Mouse (Mus musculus): ENCODE measurements at regions not wholly inside any gene's neighbourhood (a gene's known extent, or its start where the extent isn't known, plus 50 kb on each side); places are given as distances from the start of the nearest gene placed in this dataset.

GRCm38 (mm10) chr4:127862875-127863274 lies 107.9 kb downstream of the CK137956 start:
- no peaks in the 10 kb centered on the region for H3K4me1 ChIP-seq (replicated peaks; ENCODE audit: control insufficient read depth, insufficient read depth, low read length)
- H3K27ac ChIP-seq (ENCODE audit: control insufficient read depth, insufficient read depth, low read length) = no peak overlapping the region
- DNase-seq = no peak
- TF ChIP-seq CTCF (IDR thresholded peaks at IDR 0.05; ENCODE audit: borderline replicate concordance, control insufficient read depth, extremely low read depth, insufficient read depth, low read length, poor library complexity) (no peak), POLR2A (IDR thresholded peaks at IDR 0.05; ENCODE audit: control insufficient read depth, extremely low read depth, insufficient read depth, low read length, poor library complexity) (no peak)
- H3K36me3 ChIP-seq (ENCODE audit: control insufficient read depth, insufficient read depth, low read length) = no peaks in the 10 kb centered on the region
- no peaks in the 10 kb centered on the region for H3K27me3 ChIP-seq (ENCODE audit: control insufficient read depth, insufficient read depth, low read length)
- no peak overlapping the region for H3K4me3 ChIP-seq (ENCODE audit: control insufficient read depth, insufficient read depth, low read length)
- WGBS = 89% methylated on average over 5 of the region's 5 CpGs

- Histone ChIP-seq H3K4me3 (ENCODE audit: control insufficient read depth, insufficient read depth, low read length) (no peak overlapping the region), H3K36me3 (ENCODE audit: control insufficient read depth, insufficient read depth, low read length) (no peaks in the 10 kb centered on the region), H3K27me3 (ENCODE audit: control insufficient read depth, insufficient read depth, low read length) (no peaks in the 10 kb centered on the region), H3K4me1 (replicated peaks; ENCODE audit: control insufficient read depth, insufficient read depth, low read length) (no peaks in the 10 kb centered on the region), H3K27ac (ENCODE audit: control insufficient read depth, insufficient read depth, low read length) (no peak overlapping the region)
- WGBS = 77% methylated on average over 16 of the region's 16 CpGs
- TF ChIP-seq CTCF (IDR thresholded peaks at IDR 0.05; ENCODE audit: borderline replicate concordance, control insufficient read depth, extremely low read depth, insufficient read depth, low read length, poor library complexity) = no peak
- TF ChIP-seq POLR2A (IDR thresholded peaks at IDR 0.05; ENCODE audit: control insufficient read depth, extremely low read depth, insufficient read depth, low read length, poor library complexity) = no peak
- DNase-seq = no peak
These were observed 109.2 kb downstream of the CK137956 start for GRCm38 (mm10) chr4:127861319-127862117.

- H3K4me1 ChIP-seq (replicated peaks; ENCODE audit: control insufficient read depth, insufficient read depth, low read length) = no peaks in the 10 kb centered on the region
- DNase-seq = no peak
- TF ChIP-seq POLR2A (IDR thresholded peaks at IDR 0.05; ENCODE audit: control insufficient read depth, extremely low read depth, insufficient read depth, low read length, poor library complexity) (no peak), CTCF (IDR thresholded peaks at IDR 0.05; ENCODE audit: borderline replicate concordance, control insufficient read depth, extremely low read depth, insufficient read depth, low read length, poor library complexity) (no peak)
- H3K36me3 ChIP-seq (ENCODE audit: control insufficient read depth, insufficient read depth, low read length) = no peaks in the 10 kb centered on the region
- H3K27ac ChIP-seq (ENCODE audit: control insufficient read depth, insufficient read depth, low read length) = no peak overlapping the region
- no peaks in the 10 kb centered on the region for H3K27me3 ChIP-seq (ENCODE audit: control insufficient read depth, insufficient read depth, low read length)
- 89% methylated on average over 4 of the region's 4 CpGs for WGBS
- no peak overlapping the region for H3K4me3 ChIP-seq (ENCODE audit: control insufficient read depth, insufficient read depth, low read length)
These were observed 110.5 kb downstream of the CK137956 start for GRCm38 (mm10) chr4:127860271-127860670.

GRCm38 (mm10) chr4:127859505-127859904 lies 111.2 kb downstream of the CK137956 start:
- TF ChIP-seq POLR2A (IDR thresholded peaks at IDR 0.05; ENCODE audit: control insufficient read depth, extremely low read depth, insufficient read depth, low read length, poor library complexity) (no peak), CTCF (IDR thresholded peaks at IDR 0.05; ENCODE audit: borderline replicate concordance, control insufficient read depth, extremely low read depth, insufficient read depth, low read length, poor library complexity) (no peak)
- no peaks in the 10 kb centered on the region for H3K36me3 ChIP-seq (ENCODE audit: control insufficient read depth, insufficient read depth, low read length)
- no peaks in the 10 kb centered on the region for H3K27me3 ChIP-seq (ENCODE audit: control insufficient read depth, insufficient read depth, low read length)
- no peaks in the 10 kb centered on the region for H3K4me1 ChIP-seq (replicated peaks; ENCODE audit: control insufficient read depth, insufficient read depth, low read length)
- no peak for DNase-seq
- H3K4me3 ChIP-seq (ENCODE audit: control insufficient read depth, insufficient read depth, low read length) = no peak overlapping the region
- 89% methylated on average over 6 of the region's 6 CpGs for WGBS
- no peak overlapping the region for H3K27ac ChIP-seq (ENCODE audit: control insufficient read depth, insufficient read depth, low read length)

GRCm38 (mm10) chr4:127858566-127858965 lies 112.2 kb downstream of the CK137956 start:
- WGBS = 92% methylated on average over 3 of the region's 3 CpGs
- no peaks in the 10 kb centered on the region for H3K27me3 ChIP-seq (ENCODE audit: control insufficient read depth, insufficient read depth, low read length)
- no peak overlapping the region for H3K27ac ChIP-seq (ENCODE audit: control insufficient read depth, insufficient read depth, low read length)
- H3K4me3 ChIP-seq (ENCODE audit: control insufficient read depth, insufficient read depth, low read length) = no peak overlapping the region
- no peak for DNase-seq
- TF ChIP-seq POLR2A (IDR thresholded peaks at IDR 0.05; ENCODE audit: control insufficient read depth, extremely low read depth, insufficient read depth, low read length, poor library complexity) (no peak), CTCF (IDR thresholded peaks at IDR 0.05; ENCODE audit: borderline replicate concordance, control insufficient read depth, extremely low read depth, insufficient read depth, low read length, poor library complexity) (no peak)
- H3K36me3 ChIP-seq (ENCODE audit: control insufficient read depth, insufficient read depth, low read length) = no peaks in the 10 kb centered on the region
- H3K4me1 ChIP-seq (replicated peaks; ENCODE audit: control insufficient read depth, insufficient read depth, low read length) = no peaks in the 10 kb centered on the region

- DNase-seq = no peak
- WGBS = 100% methylated on average over 1 of the region's 1 CpGs
- H3K27ac ChIP-seq (ENCODE audit: control insufficient read depth, insufficient read depth, low read length) = no peak overlapping the region
- no peak overlapping the region for H3K4me3 ChIP-seq (ENCODE audit: control insufficient read depth, insufficient read depth, low read length)
- H3K27me3 ChIP-seq (ENCODE audit: control insufficient read depth, insufficient read depth, low read length) = no peaks in the 10 kb centered on the region
- H3K36me3 ChIP-seq (ENCODE audit: control insufficient read depth, insufficient read depth, low read length) = no peaks in the 10 kb centered on the region
- no peak for TF ChIP-seq POLR2A (IDR thresholded peaks at IDR 0.05; ENCODE audit: control insufficient read depth, extremely low read depth, insufficient read depth, low read length, poor library complexity)
- TF ChIP-seq CTCF (IDR thresholded peaks at IDR 0.05; ENCODE audit: borderline replicate concordance, control insufficient read depth, extremely low read depth, insufficient read depth, low read length, poor library complexity) = no peak
- H3K4me1 ChIP-seq (replicated peaks; ENCODE audit: control insufficient read depth, insufficient read depth, low read length) = no peaks in the 10 kb centered on the region
These were observed 114.9 kb downstream of the CK137956 start for GRCm38 (mm10) chr4:127855836-127856235.

Data from thymus, adult 2 months (tissue).